Mouse (Mus musculus): ENCODE data around the gene Agbl4.

DNA sequence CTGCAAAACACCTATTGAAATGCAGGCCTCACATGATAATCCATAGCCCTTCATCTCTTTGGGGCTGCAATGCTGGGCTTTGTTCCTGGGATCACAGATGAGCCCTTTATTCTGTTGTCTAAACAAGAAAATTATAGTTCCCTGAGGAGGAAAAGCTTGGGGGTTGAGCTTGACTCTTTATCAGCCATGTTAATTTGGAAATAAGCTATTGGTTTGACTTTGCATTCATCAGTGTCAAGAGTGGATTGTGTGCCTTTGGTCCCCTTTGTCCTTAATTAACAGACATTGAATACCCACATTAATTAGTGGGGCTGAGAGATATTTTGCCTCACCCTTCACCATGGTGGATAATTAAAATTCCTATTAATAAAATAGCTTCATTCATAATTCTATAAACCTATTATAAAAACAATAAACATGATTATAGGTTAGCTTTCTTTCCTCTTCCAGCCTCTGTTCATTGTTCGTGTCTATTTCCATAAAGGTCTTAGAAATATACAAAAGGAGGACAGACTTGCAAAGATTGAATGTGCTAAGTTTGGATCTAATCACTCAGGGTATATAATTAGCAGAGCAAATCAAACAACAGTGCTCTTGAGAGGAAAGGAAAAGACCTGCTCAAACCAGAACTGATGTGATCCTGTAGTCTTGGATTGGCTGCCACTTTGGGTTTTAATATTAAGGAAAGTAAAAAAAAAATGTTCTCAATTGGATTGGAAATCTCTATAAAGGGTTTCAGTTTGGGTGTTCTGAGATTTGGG is 607.4 kb downstream of the Agbl4 start:
- TF ChIP-seq POLR2A (IDR thresholded peaks at IDR 0.05; ENCODE audit: borderline replicate concordance, extremely low read depth, insufficient read depth, insufficient read length, poor library complexity, severe bottlenecking) (no peak), CTCF (IDR thresholded peaks at IDR 0.05; ENCODE audit: borderline replicate concordance, extremely low read depth, insufficient read depth, insufficient read length) (no peak)
